Mouse (Mus musculus) CH12.LX (cell line): ENCODE data around the gene Snrnp35. TPM values are rescaled to one million over a fixed set of nuclear protein-coding genes. Genes with fewer than 3 reads are reported as not detected.

Experiments used
- DNase-seq: peaks from one replicate; pipeline ENCODE4 v3.0.0-alpha.2; 2013; ENCODE audit errors: extremely low read depth
- H3K27ac ChIP-seq: 2 replicates; pipeline ENCODE4 v1.5.1; 2012; ENCODE audit warnings: low read depth, mild to moderate bottlenecking, control low read depth, moderate library complexity; ENCODE audit not compliant: insufficient read depth
- H3K27me3 ChIP-seq: replicated peaks from 2 replicates; pipeline ENCODE3; 2012; ENCODE audit warnings: inconsistent platforms
- H3K36me3 ChIP-seq, 2 experiments: replicated peaks in 1 of 2; 2 replicates each; pipeline versions ENCODE3 to v1.6.1; 2012; ENCODE audit warnings: inconsistent platforms in 1 of 2, low read length in 1 of 2, mild to moderate bottlenecking in 1 of 2, mixed read lengths in 1 of 2, moderate library complexity in 1 of 2; ENCODE audit not compliant: control insufficient read depth in 1 of 2, insufficient read depth in 1 of 2
- H3K4me1 ChIP-seq, 2 experiments: 2 replicates each; pipeline ENCODE4 v1.6.1; 2012; ENCODE audit warnings: inconsistent platforms in 1 of 2, moderate library complexity in 1 of 2; ENCODE audit not compliant: insufficient read depth in 2 of 2, control insufficient read depth in 1 of 2
- H3K4me2 ChIP-seq: 2 replicates; pipeline ENCODE4 v1.6.1; 2012; ENCODE audit warnings: low read depth, mild to moderate bottlenecking, control low read depth; ENCODE audit not compliant: poor library complexity, insufficient read depth, severe bottlenecking
- H3K4me3 ChIP-seq, 3 experiments: fragments of 150-350 bp in 1 of 3; sonication (generic) in 1 of 3; replicated peaks in 1 of 3; 2 replicates each; pipeline versions ENCODE3 to v1.5.1; 2011 to 2012; ENCODE audit warnings: low read depth in 2 of 3, low read length in 2 of 3, mild to moderate bottlenecking in 2 of 3, moderate library complexity in 2 of 3, control low read depth in 1 of 3, improper control_type of control experiment in 1 of 3, inconsistent platforms in 1 of 3, mixed read lengths in 1 of 3; ENCODE audit not compliant: poor library complexity in 1 of 3
- H3K79me2 ChIP-seq: replicated peaks from 2 replicates; pipeline ENCODE4 v1.6.1; 2012; ENCODE audit warnings: mild to moderate bottlenecking, moderate library complexity; ENCODE audit not compliant: control insufficient read depth, poor library complexity, insufficient read depth, severe bottlenecking; ENCODE audit errors: extremely low read depth
- H3K9ac ChIP-seq: 2 replicates; pipeline ENCODE4 v1.6.1; 2012; ENCODE audit warnings: low read depth, mild to moderate bottlenecking, control low read depth, moderate library complexity; ENCODE audit not compliant: insufficient read depth
- H3K9me3 ChIP-seq: replicated peaks from 2 replicates; pipeline ENCODE3; 2012; ENCODE audit warnings: low read length, inconsistent platforms, mixed read lengths
- BHLHE40 ChIP-seq: IDR thresholded peaks from 2 replicates; pipeline ENCODE4 v1.6.1; 2011; ENCODE audit warnings: mild to moderate bottlenecking, low read depth, low read length, improper control_type of control experiment
- CHD2 ChIP-seq: IDR thresholded peaks from 2 replicates; pipeline ENCODE4 v1.6.1; 2011; ENCODE audit warnings: low read length, improper control_type of control experiment
- CTCF ChIP-seq, 2 experiments: IDR thresholded peaks in 1 of 2; conservative IDR thresholded peaks in 1 of 2; 2 replicates each; pipeline ENCODE4 v1.5.1; 2011 to 2012; ENCODE audit warnings: low read depth in 2 of 2, low read length in 2 of 2, improper control_type of control experiment in 1 of 2, inconsistent platforms in 1 of 2, mild to moderate bottlenecking in 1 of 2, moderate library complexity in 1 of 2
- E2F4 ChIP-seq: IDR thresholded peaks from 2 replicates; pipeline ENCODE4 v1.6.1; 2011; ENCODE audit warnings: low read depth, low read length, improper control_type of control experiment; ENCODE audit not compliant: insufficient replicate concordance
- ETS1 ChIP-seq: conservative IDR thresholded peaks from 2 replicates; pipeline ENCODE4 v1.6.1; 2012; ENCODE audit warnings: low read depth, mild to moderate bottlenecking, inconsistent platforms, low read length, improper control_type of control experiment, moderate library complexity
- JUN ChIP-seq: IDR thresholded peaks from 2 replicates; pipeline ENCODE4 v1.6.1; 2011; ENCODE audit warnings: low read depth, mild to moderate bottlenecking, low read length, improper control_type of control experiment, moderate library complexity; ENCODE audit not compliant: insufficient read depth
- JUND ChIP-seq: conservative IDR thresholded peaks from 2 replicates; pipeline ENCODE4 v1.6.1; 2011; ENCODE audit warnings: low read depth, low read length, improper control_type of control experiment
- MAX ChIP-seq: IDR thresholded peaks from 2 replicates; pipeline ENCODE4 v1.6.1; 2011; ENCODE audit warnings: low read length, improper control_type of control experiment
- MXI1 ChIP-seq: IDR thresholded peaks from 2 replicates; pipeline ENCODE4 v1.6.1; 2011; ENCODE audit warnings: mild to moderate bottlenecking, low read depth, low read length, improper control_type of control experiment
- MYC ChIP-seq: IDR thresholded peaks from 2 replicates; pipeline ENCODE4 v1.6.1; 2011; ENCODE audit warnings: low read depth, mild to moderate bottlenecking, improper control_type of control experiment, low read length
- NELFE ChIP-seq: IDR thresholded peaks from 2 replicates; pipeline ENCODE4 v1.6.1; 2011; ENCODE audit warnings: low read depth, low read length, improper control_type of control experiment
- PAX5 ChIP-seq: IDR thresholded peaks from 2 replicates; pipeline ENCODE4 v1.6.1; 2012; ENCODE audit warnings: low read length, inconsistent platforms, mixed read lengths
- POLR2A ChIP-seq: IDR thresholded peaks from 2 replicates; pipeline ENCODE4 v1.6.1; 2011; ENCODE audit warnings: low read depth, mild to moderate bottlenecking, improper control_type of control experiment, low read length
- POLR2AphosphoS2 ChIP-seq: IDR thresholded peaks from 2 replicates; pipeline ENCODE4 v1.6.1; 2011; ENCODE audit warnings: low read depth, low read length, improper control_type of control experiment
- RCOR1 ChIP-seq: conservative IDR thresholded peaks from 2 replicates; pipeline ENCODE4 v1.6.1; 2012; ENCODE audit warnings: low read depth, mild to moderate bottlenecking, inconsistent platforms, low read length, improper control_type of control experiment
- SIN3A ChIP-seq: IDR thresholded peaks from 2 replicates; pipeline ENCODE4 v1.6.1; 2012; ENCODE audit warnings: low read length, improper control_type of control experiment, inconsistent platforms
- TBP ChIP-seq: conservative IDR thresholded peaks from 2 replicates; pipeline ENCODE4 v1.6.1; 2011; ENCODE audit warnings: low read depth, low read length, improper control_type of control experiment
- UBTF ChIP-seq: IDR thresholded peaks from 2 replicates; pipeline ENCODE4 v1.6.1; 2012; ENCODE audit warnings: low read depth, mild to moderate bottlenecking, inconsistent platforms, low read length, improper control_type of control experiment, moderate library complexity
- ZKSCAN1 ChIP-seq: IDR thresholded peaks from 2 replicates; pipeline ENCODE4 v1.6.1; 2012; ENCODE audit warnings: low read depth, inconsistent platforms, low read length, improper control_type of control experiment, borderline replicate concordance
- ZMIZ1 ChIP-seq: IDR thresholded peaks from 2 replicates; pipeline ENCODE4 v1.6.1; 2012; ENCODE audit warnings: low read depth, mild to moderate bottlenecking, inconsistent platforms, low read length, improper control_type of control experiment
- dilution Hi-C: fragments of 300-500 bp; cut with MboI; formaldehyde crosslinking; loops from 2 replicates; pipeline ENCODE4 v1.14.3; 2020; ENCODE audit warnings: low sequenced_read_pairs; ENCODE audit not compliant: extremely low pct_unique_long_range_greater_than_20kb, extremely low pct_ligation_motif_present
- in situ Hi-C: fragments of 300-500 bp; cut with MboI; formaldehyde crosslinking; loops from 3 replicates; pipeline ENCODE4 v1.14.3; 2019; ENCODE audit warnings: low sequenced_read_pairs, low pct_ligation_motif_present, low pct_unique_long_range_greater_than_20kb, mixed read lengths
- polyA plus RNA-seq: library from polyadenylated mRNA; unstranded; fragments of >175 nt; gene quantifications from 2 replicates; pipeline ENCODE4 v1.2.1, GENCODE M21; 2012; ENCODE audit warnings: low read depth; ENCODE audit not compliant: insufficient read length
- total RNA-seq, 2 experiments: library from RNA; depleted of rRNA; stranded (reverse); fragments of 300-350 nt in 1 of 2; fragments of >200 nt in 1 of 2; gene quantifications; 2 replicates each; pipeline ENCODE4 v1.2.3; 2012 to 2014

The Snrnp35 gene
- total and polyA plus RNA-seq, 3 experiments, result 13.9 to 29.0 (median 27.4) TPM

DNA sequence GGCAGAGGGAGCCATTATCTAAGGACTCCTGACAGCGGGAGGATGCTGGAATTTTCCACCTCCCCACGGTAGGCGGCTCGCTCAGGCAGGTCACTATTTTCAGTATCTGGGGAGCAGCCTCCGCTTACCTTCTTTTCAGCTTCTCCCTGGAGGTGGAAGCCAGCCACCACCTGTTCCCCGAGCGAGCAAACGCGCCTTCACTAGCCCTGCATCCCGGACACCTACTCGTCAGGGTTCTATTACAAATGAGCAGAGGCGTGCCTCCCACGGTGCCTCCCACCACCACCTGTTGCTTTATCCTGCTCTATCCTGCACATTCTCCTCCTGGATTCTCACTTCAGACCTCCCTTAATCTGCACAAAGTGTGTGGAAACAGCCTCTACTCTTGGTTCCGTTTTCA lies 20.8 kb downstream of the Snrnp35 start:
- in situ Hi-C loops, result no loop called here

DNA sequence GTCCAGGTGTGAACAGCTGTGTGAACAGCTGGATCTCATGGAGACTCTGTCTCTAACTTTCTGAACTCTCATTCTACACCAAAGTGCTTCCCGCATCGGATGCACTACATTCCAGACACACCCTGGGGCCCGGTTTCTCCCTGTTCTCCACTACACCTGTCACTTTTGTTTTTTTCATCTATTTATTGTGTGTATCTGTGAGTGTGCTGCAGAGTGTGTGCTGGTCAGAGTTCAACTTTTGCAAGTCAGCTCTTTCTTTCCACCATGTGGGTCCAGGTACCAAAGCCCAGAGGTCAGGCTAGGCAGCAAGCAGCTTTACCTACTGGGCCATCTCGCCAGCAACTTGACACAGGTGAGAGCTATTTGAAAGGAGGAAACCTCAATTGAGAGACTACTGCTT lies 22.3 kb downstream of the Snrnp35 start:
- Histone ChIP-seq H3K79me2 (no peaks in the 10 kb centered on the region), H3K4me3 (no peak overlapping the region), H3K27me3 (no peaks in the 10 kb centered on the region), H3K27ac (no peak overlapping the region), H3K9me3 (no peaks in the 10 kb centered on the region), H3K36me3 (peaks cover 5 to 26% of the 10 kb centered on the region in 2 experiments), H3K4me1 (peaks cover 7 to 22% of the 10 kb centered on the region in 2 experiments; a peak in 3 of 4 replicates), H3K4me2 (no peak overlapping the region), H3K9ac (no peak overlapping the region)
- DNase-seq, result no peak
- dilution Hi-C loops, result no loop called here
- TF ChIP-seq JUN, result no peak
- TF ChIP-seq TBP, result no peak
- no peak for TF ChIP-seq MXI1
- TF ChIP-seq MYC, result no peak
- no peak for TF ChIP-seq E2F4
- no peak for TF ChIP-seq ZMIZ1
- TF ChIP-seq UBTF, result no peak
- TF ChIP-seq BHLHE40, result no peak
- no peak for TF ChIP-seq POLR2AphosphoS2
- no peak for TF ChIP-seq CHD2
- no peak for TF ChIP-seq PAX5
- no peak for TF ChIP-seq NELFE
- in situ Hi-C loops, result no loop called here

More for the DNA sequence above, 20.8 kb downstream of the Snrnp35 start:
- H3K9ac ChIP-seq, result no peak overlapping the region
- no peak overlapping the region for H3K27ac ChIP-seq
- no peak for DNase-seq
- no peaks in the 10 kb centered on the region for H3K9me3 ChIP-seq
- peaks cover 5 to 26% of the 10 kb centered on the region in 2 experiments for H3K36me3 ChIP-seq
- no peak overlapping the region for H3K4me2 ChIP-seq
- no peaks in the 10 kb centered on the region for H3K27me3 ChIP-seq
- H3K79me2 ChIP-seq, result no peaks in the 10 kb centered on the region
- H3K4me3 ChIP-seq, result no peak overlapping the region
- peaks cover 7 to 28% of the 10 kb centered on the region in 2 experiments; a peak in 3 of 4 replicates for H3K4me1 ChIP-seq
- TF ChIP-seq CTCF (conservative IDR thresholded peaks at IDR 0.05 in 1 of 2, IDR thresholded peaks at IDR 0.05 in 1 of 2; ENCODE audit: low read depth in 2 of 2, low read length in 2 of 2) (no peak), MAX (no peak), RCOR1 (no peak), JUND (no peak), SIN3A (no peak), POLR2A (no peak), JUN (no peak), ZKSCAN1 (no peak), ETS1 (no peak)
- dilution Hi-C loops, result no loop called here
